In the genomic region with DNA sequence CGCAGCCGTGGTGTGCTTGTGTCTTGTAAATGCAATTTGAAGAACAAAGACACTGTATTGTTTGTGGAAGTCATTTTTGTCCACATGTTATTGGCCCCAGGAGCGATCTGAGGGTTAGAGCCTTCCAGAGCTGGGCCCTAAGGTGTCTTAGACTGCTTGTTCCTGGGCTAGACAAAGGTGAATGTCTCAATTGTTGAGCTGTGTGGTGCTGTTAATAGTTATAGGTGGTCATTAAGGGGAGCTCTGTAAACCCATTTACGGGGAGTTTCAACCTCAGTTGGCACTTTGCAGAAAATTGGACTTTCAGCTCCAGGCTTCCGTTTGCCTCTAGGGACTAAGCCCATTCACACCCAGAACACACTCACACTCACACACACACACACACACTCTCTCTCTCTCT, we compare ENCODE assay signal across 24 mouse cellular contexts. TPM values are rescaled to one million over a fixed set of nuclear protein-coding genes. Genes with fewer than 3 reads are reported as not detected.
DNase-seq lines count a peak whose midpoint lies in the region; ATAC-seq and TF ChIP-seq lines count a peak whose summit lies in the region.
"Had no signal": no experiment of that assay in that cellular context is flagged by ENCODE, and none has a peak within 500 bp of the region (broad histone marks: within the 10 kb centered on the region; RNA-seq: fewer than 3 reads in every experiment).

No protein-coding gene starts in this region.

- H3K9me3 ChIP-seq in limb, embryonic 10.5 days (replicated peaks), result no peaks in the 10 kb centered on the region
- H3K9me3 ChIP-seq in limb, embryonic 13.5 days, result no peaks in the 10 kb centered on the region
- H3K9me3 ChIP-seq: embryonic facial prominence, embryonic 10.5 days; embryonic facial prominence, embryonic 13.5 days; forebrain, embryonic 10.5 days; forebrain, embryonic 13.5 days; hindbrain, embryonic 13.5 days had no signal

- no peak overlapping the region for H3K4me3 ChIP-seq in testis, adult 2 months (ENCODE audit: control insufficient read depth, low read depth, low read length)
- no peak overlapping the region for H3K4me3 ChIP-seq in limb, embryonic 10.5 days
- H3K4me3 ChIP-seq in limb, embryonic 13.5 days, result no peak overlapping the region
- H3K4me3 ChIP-seq: embryonic facial prominence, embryonic 10.5 days; embryonic facial prominence, embryonic 13.5 days; forebrain, embryonic 10.5 days; forebrain, embryonic 13.5 days; gastrocnemius, adult 2 months; hindbrain, embryonic 13.5 days had no signal

- TF ChIP-seq POLR2A in testis, adult 2 months (IDR thresholded peaks at IDR 0.05; ENCODE audit: control insufficient read depth, low read depth, low read length), result no peak

- no peaks in the 10 kb centered on the region; the same call in 1 of the 2 replicates for H3K4me1 ChIP-seq in testis, adult 2 months (ENCODE audit: control insufficient read depth, insufficient read depth, low read length)
- peaks cover 75% of the 10 kb centered on the region for H3K4me1 ChIP-seq in limb, embryonic 10.5 days
- H3K4me1 ChIP-seq in limb, embryonic 13.5 days, result peaks cover 77% of the 10 kb centered on the region
- H3K4me1 ChIP-seq: forebrain, embryonic 13.5 days; hindbrain, embryonic 13.5 days had no signal

- no peaks in the 10 kb centered on the region for H3K36me3 ChIP-seq in testis, adult 2 months (ENCODE audit: control insufficient read depth, insufficient read depth, low read length)
- peaks cover 17% of the 10 kb centered on the region for H3K36me3 ChIP-seq in limb, embryonic 10.5 days
- H3K36me3 ChIP-seq in limb, embryonic 13.5 days, result peaks cover 9% of the 10 kb centered on the region
- H3K36me3 ChIP-seq: hindbrain, embryonic 13.5 days had no signal

- no peak for DNase-seq in testis, postnatal 10 days (ENCODE audit: low spot score)
- no peak for DNase-seq in limb, embryonic 10.5 days (ENCODE audit: low spot score)
- DNase-seq in adrenal gland, adult 8-10 months, result no peak
- no peak for DNase-seq in cerebellum, postnatal 14 days
- DNase-seq: adrenal gland, postnatal 10 days; B cell, adult 2 months; cerebellum, adult 18-20 months; cerebellum, adult 9-10 months; cerebellum, postnatal 36 days; embryo, embryonic 11 days; gastrocnemius, adult 2 months; gastrocnemius, postnatal 14 days had no signal

- 0 out of 2 replicates have a peak overlapping the region, but pooled peaks have one; percentile 29 for H3K27ac ChIP-seq in testis, adult 2 months (ENCODE audit: control insufficient read depth, insufficient read depth, low read depth, low read length)
- H3K27ac ChIP-seq in limb, embryonic 10.5 days, result peak overlapping the region; percentile 78; the same call in 1 of the 2 replicates
- peak overlapping the region; percentile 53; the same call in 1 of the 2 replicates for H3K27ac ChIP-seq in limb, embryonic 13.5 days
- H3K27ac ChIP-seq: embryonic facial prominence, embryonic 10.5 days; embryonic facial prominence, embryonic 13.5 days; forebrain, embryonic 10.5 days; forebrain, embryonic 13.5 days; gastrocnemius, adult 2 months; hindbrain, embryonic 13.5 days had no signal

- H3K9ac ChIP-seq in limb, embryonic 13.5 days, result no peak overlapping the region
- H3K9ac ChIP-seq: embryonic facial prominence, embryonic 13.5 days; forebrain, embryonic 13.5 days; hindbrain, embryonic 13.5 days had no signal

- H3K27me3 ChIP-seq in testis, adult 2 months (ENCODE audit: control insufficient read depth, insufficient read depth, low read length), result no peaks in the 10 kb centered on the region
- no peaks in the 10 kb centered on the region for H3K27me3 ChIP-seq in limb, embryonic 10.5 days (ENCODE audit: low read depth, poor library complexity, severe bottlenecking)
- no peaks in the 10 kb centered on the region for H3K27me3 ChIP-seq in limb, embryonic 13.5 days
- H3K27me3 ChIP-seq: embryonic facial prominence, embryonic 13.5 days had no signal

- no peak for TF ChIP-seq CTCF in testis, adult 2 months (IDR thresholded peaks at IDR 0.05; ENCODE audit: control insufficient read depth, insufficient read depth, insufficient replicate concordance, low read depth, low read length)

- ATAC-seq in limb, embryonic 13.5 days (ENCODE audit: low FRiP score, low read depth), result peak; percentile 60; the same call in 1 of the 2 replicates
- ATAC-seq in CD4-positive, CD25-positive, alpha-beta regulatory T cell, adult 4 months, result no peak
- ATAC-seq: activated CD4-positive, CD25-positive, alpha-beta regulatory T cell, adult 4 months; forebrain, embryonic 13.5 days; forebrain, embryonic 16.5 days; hindbrain, embryonic 16.5 days had no signal

- 0 out of 2 replicates have a peak overlapping the region, but pooled peaks have one; percentile 22 for H3K4me2 ChIP-seq in limb, embryonic 13.5 days (replicated peaks)
- H3K4me2 ChIP-seq: embryonic facial prominence, embryonic 13.5 days; forebrain, embryonic 13.5 days; heart, embryonic 11.5 days; hindbrain, embryonic 13.5 days had no signal

- 72% methylated on average over 5 of the region's 5 CpGs for WGBS in limb, embryonic 10.5 days
- 37% methylated on average over 5 of the region's 5 CpGs for WGBS in limb, embryonic 13.5 days

RNA-seq across cellular contexts. Expression of a gene that starts 31.4 kb away (rescaled TPM):
- 15.1 and 17.5 TPM in 2 replicates for polyA plus RNA-seq in testis, adult 2 months (2012; rRNA removed)
- polyA plus RNA-seq in limb, embryonic 10.5 days (2016; fragmentation: Nextera tagmentation; extraction: Ambion mirVana), result 38.5 and 47.2 TPM in 2 replicates
- polyA plus RNA-seq in limb, embryonic 13.5 days (2015; fragmentation: Nextera tagmentation; extraction: Ambion mirVana), result 30.3 and 32.3 TPM in 2 replicates
- polyA plus RNA-seq in CD4-positive, CD25-positive, alpha-beta regulatory T cell, adult 4 months (2017; shearing (Covaris generic)), result under 1 TPM; 0.30 to 0.75 TPM
- total RNA-seq in adrenal gland, adult 8-10 months (2022), result 10 to 100 TPM; 59.0 to 68.5 (median 62.0) TPM
